Mouse (Mus musculus) C2C12 (cell line): Measurements from ENCODE around the gene Hist2h2be.

Experiments used
- CEBPB ChIP-seq: IDR thresholded peaks from one replicate; pipeline ENCODE4 v1.6.1; 2011; ENCODE audit warnings: low read depth, mild to moderate bottlenecking, control low read depth, moderate library complexity
- CTCF ChIP-seq: IDR thresholded peaks from one replicate; pipeline ENCODE4 v1.5.1; 2011; ENCODE audit not compliant: control insufficient read depth, insufficient read depth, insufficient read length
- FOSL1 ChIP-seq: IDR thresholded peaks from one replicate; pipeline ENCODE4 v1.8.0; 2011; ENCODE audit warnings: mild to moderate bottlenecking, low read length; ENCODE audit not compliant: poor library complexity, insufficient read depth, severe bottlenecking
- MYOD1 ChIP-seq: IDR thresholded peaks from one replicate; pipeline ENCODE4 v1.6.1; 2011; ENCODE audit warnings: low read depth; ENCODE audit not compliant: control insufficient read depth, insufficient read length
- USF1 ChIP-seq: IDR thresholded peaks from one replicate; pipeline ENCODE4 v1.6.1; 2011; ENCODE audit warnings: low read depth, mild to moderate bottlenecking, control low read depth, moderate library complexity

GRCm38 (mm10) chr3:96262216-96262875 is 41.4 kb downstream of the Hist2h2be start:
- no peak for TF ChIP-seq CTCF
- TF ChIP-seq CEBPB: no peak
- TF ChIP-seq USF1: peak; percentile 50
- no peak for TF ChIP-seq FOSL1
- TF ChIP-seq MYOD1: no peak
